In genomic region chr4:123479991-123480390, GRCm38 (mm10) we compare ENCODE assay signal across 15 mouse cellular contexts.
"Had no signal": no experiment of that assay in that cellular context is flagged by ENCODE, and none has a peak within 500 bp of the region (broad histone marks: within the 10 kb centered on the region; RNA-seq: fewer than 3 reads in every experiment).

No protein-coding gene starts in this region.

- ATAC-seq: liver, postnatal 0 days; midbrain, embryonic 15.5 days had no signal

- DNase-seq: kidney, postnatal 25 days; liver; liver, embryonic 13.5 days; liver, postnatal 0 days; lung, postnatal 14 days; thymus, adult 2 months; thymus, postnatal 25 days had no signal

- H3K9ac ChIP-seq: kidney, embryonic 15.5 days; limb, embryonic 12.5 days; liver, embryonic 13.5 days; liver, postnatal 0 days; lung, embryonic 15.5 days; midbrain, embryonic 15.5 days; neural tube, embryonic 12.5 days had no signal

- H3K4me3 ChIP-seq: kidney, embryonic 15.5 days; limb, embryonic 12.5 days; liver, embryonic 13.5 days; lung, embryonic 15.5 days; megakaryocyte, embryonic 14.5 days; midbrain, embryonic 15.5 days; neural tube, embryonic 12.5 days had no signal

- H3K27me3 ChIP-seq: kidney, embryonic 15.5 days; limb, embryonic 12.5 days; liver, embryonic 13.5 days; lung, embryonic 15.5 days; megakaryocyte, embryonic 14.5 days; midbrain, embryonic 15.5 days; neural tube, embryonic 12.5 days had no signal

- H3K4me1 ChIP-seq: kidney, embryonic 15.5 days; limb, embryonic 12.5 days; liver, embryonic 13.5 days; lung, embryonic 15.5 days; megakaryocyte, embryonic 14.5 days; midbrain, embryonic 15.5 days; neural tube, embryonic 12.5 days had no signal

- H3K27ac ChIP-seq: kidney, embryonic 15.5 days; limb, embryonic 12.5 days; liver, embryonic 13.5 days; lung, embryonic 15.5 days; macrophage; midbrain, embryonic 15.5 days; neural tube, embryonic 12.5 days had no signal

- H3K9me3 ChIP-seq: kidney, embryonic 15.5 days; limb, embryonic 12.5 days; liver, embryonic 13.5 days; lung, embryonic 15.5 days; megakaryocyte, embryonic 14.5 days; midbrain, embryonic 15.5 days; neural tube, embryonic 12.5 days had no signal

- H3K4me2 ChIP-seq: kidney, embryonic 15.5 days; limb, embryonic 12.5 days; liver, embryonic 13.5 days; lung, embryonic 15.5 days; midbrain, embryonic 11.5 days; midbrain, embryonic 15.5 days; neural tube, embryonic 12.5 days had no signal
